Mouse (Mus musculus) heart, adult 2 months (tissue): ENCODE results near the gene Fam198a.

Experiments
- CTCF ChIP-seq: fragments of 200-600 bp; IDR thresholded peaks from 2 replicates; pipeline ENCODE4 v1.8.1; 2022; ENCODE audit warnings: antibody characterized with exemption, mild to moderate bottlenecking, moderate library complexity
- EP300 ChIP-seq: fragments of 200-500 bp; IDR thresholded peaks from 2 replicates; pipeline ENCODE4 v1.6.1; 2011; ENCODE audit warnings: low read depth, low read length, control low read depth; ENCODE audit not compliant: insufficient read depth
- POLR2A ChIP-seq: fragments of 200-500 bp; IDR thresholded peaks from 2 replicates; pipeline ENCODE4 v1.6.1; 2011; ENCODE audit warnings: mild to moderate bottlenecking, low read depth, low read length, control low read depth; ENCODE audit not compliant: insufficient read depth

GRCm38 (mm10) chr9:121982665-121983064, 31.9 kb downstream of the Fam198a start:
- TF ChIP-seq CTCF = no peak
- no peak for TF ChIP-seq POLR2A
- TF ChIP-seq EP300 = no peak
